Mouse (Mus musculus): ENCODE measurements at regions not wholly inside any gene's neighbourhood (a gene's known extent, or its start where the extent isn't known, plus 50 kb on each side); places are given as distances from the start of the nearest gene placed in this dataset.

- DNase-seq (ENCODE audit: low spot score in 2 of 2), result no peak
These were observed 139.9 kb downstream of the Tle1 start for GRCm38 (mm10) chr4:72060605-72061352.

GRCm38 (mm10) chr4:72049638-72050454 is 150.9 kb downstream of the Tle1 start:
- DNase-seq (ENCODE audit: low spot score in 2 of 2), result no peak

- DNase-seq (ENCODE audit: low spot score in 2 of 2), result no peak
These were observed 178.6 kb downstream of the Tle1 start for GRCm38 (mm10) chr4:72022152-72022551.

- DNase-seq (ENCODE audit: low spot score in 2 of 2), result no peak
These were observed 186.4 kb downstream of the Tle1 start for GRCm38 (mm10) chr4:72014221-72014850.

DNA sequence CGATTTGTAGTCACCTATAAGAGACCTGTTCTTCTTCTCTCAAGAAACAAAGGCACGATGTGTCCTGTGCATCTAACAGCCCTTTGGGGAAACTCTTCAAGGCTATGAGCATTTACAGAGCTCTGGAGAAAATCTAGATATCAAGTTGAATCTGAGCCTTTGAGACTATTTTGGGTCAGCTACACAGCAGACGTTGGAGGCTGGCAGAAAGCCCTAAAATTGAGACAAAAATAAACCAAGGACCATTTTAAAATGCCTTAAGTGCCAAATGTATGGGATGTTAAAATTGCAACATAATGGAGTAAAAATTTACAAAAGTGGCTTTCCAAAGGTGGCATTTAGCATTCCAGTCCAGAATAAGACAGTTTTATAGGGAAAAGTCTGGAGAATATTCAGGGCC is 187.1 kb downstream of the Tle1 start:
- no peak for DNase-seq (ENCODE audit: low spot score in 2 of 2)

GRCm38 (mm10) chr4:72010316-72010715 is 190.4 kb downstream of the Tle1 start:
- no peak for DNase-seq (ENCODE audit: low spot score in 2 of 2)

DNA sequence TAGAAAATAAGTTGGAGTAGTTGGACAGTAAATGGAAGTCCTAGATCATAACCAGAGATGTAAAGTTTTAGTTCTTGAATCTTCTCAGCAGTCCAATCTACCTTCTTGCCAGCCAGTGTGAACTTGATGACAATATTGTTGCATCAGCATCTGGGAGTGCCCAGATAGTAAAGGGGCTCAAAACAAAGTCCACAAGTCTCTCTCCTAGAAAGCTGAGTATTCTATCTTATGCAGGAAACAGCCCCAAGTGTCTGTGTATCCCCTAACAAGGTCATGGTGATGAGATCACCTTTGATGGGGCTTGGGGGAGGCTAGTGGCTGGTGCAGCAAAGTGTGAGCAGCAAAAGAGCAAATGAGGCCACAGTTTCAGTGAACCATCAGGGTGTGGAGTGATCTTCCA is 194.8 kb downstream of the Tle1 start:
- DNase-seq (ENCODE audit: low spot score in 2 of 2), result no peak

DNA sequence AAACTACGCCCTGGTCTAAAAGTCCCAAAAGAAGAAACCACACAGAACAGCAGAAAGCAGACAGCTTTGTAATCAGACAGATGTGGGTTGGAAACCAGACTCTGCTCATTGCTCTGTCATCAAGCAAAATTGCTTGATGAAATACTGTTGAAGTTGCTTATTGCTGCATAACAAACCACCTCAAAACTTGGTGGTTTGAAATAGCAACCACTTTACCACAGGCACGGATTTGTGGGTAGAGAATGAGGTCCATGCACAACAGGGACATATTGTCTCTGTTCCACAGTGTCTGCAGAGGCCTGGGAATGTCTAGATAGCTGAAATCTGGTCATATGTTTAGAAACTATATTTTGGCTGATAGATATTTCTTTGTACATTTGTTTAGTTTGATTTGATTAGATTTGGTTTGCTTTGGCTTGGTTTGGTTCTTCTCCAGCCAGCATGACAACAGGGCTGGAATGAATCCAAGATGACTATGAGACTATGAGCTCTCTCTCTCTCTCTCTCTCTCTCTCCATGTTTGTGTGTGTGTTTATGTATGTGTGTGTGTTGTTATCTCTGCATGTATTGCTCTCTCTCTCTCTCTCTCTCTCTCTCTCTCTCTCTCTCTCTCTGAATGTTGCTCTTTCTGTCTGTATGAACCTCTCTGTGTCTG is 199.4 kb downstream of the Tle1 start:
- no peak for DNase-seq (ENCODE audit: low spot score in 2 of 2)

DNA sequence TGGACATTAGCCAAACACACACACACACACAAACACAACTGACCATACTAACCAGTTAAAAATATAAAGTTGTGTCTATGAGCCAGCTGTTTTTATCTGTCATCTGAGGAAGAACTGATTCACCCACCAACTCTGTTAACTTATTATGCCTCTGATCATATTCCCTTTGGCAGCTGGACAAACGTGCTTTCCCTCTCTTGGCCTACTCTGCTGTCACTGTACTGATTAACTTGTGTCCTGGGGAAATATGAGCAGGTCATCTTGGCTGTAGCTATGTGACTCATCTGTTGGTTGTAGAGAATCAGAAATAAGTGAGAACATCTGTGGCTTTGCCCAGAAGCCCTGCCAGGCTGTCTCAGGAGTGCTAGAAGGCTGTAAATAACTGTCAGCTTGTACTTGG is 210.9 kb upstream of the Gm11232 start:
- DNase-seq (ENCODE audit: low spot score in 2 of 2), result no peak

DNA sequence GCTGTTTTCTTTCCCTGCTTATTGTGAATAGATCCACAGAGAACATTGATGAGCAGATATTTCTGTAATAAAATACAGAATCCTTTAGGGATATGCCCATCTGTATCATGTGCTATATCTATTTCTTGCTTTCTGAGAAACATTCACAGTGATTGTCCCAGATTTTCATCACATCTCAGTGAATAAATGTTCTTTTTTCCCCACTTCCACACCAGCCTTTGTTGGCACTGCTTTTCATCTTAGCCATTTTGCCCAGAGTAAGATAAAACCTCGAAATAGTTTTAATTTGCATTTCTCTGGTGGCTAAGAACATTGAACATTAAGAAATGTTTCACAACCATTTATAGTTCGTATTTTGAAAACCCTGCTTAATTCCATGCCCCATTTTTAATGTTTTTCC is 195.7 kb upstream of the Gm11232 start:
- DNase-seq (ENCODE audit: low spot score in 2 of 2), result no peak

DNA sequence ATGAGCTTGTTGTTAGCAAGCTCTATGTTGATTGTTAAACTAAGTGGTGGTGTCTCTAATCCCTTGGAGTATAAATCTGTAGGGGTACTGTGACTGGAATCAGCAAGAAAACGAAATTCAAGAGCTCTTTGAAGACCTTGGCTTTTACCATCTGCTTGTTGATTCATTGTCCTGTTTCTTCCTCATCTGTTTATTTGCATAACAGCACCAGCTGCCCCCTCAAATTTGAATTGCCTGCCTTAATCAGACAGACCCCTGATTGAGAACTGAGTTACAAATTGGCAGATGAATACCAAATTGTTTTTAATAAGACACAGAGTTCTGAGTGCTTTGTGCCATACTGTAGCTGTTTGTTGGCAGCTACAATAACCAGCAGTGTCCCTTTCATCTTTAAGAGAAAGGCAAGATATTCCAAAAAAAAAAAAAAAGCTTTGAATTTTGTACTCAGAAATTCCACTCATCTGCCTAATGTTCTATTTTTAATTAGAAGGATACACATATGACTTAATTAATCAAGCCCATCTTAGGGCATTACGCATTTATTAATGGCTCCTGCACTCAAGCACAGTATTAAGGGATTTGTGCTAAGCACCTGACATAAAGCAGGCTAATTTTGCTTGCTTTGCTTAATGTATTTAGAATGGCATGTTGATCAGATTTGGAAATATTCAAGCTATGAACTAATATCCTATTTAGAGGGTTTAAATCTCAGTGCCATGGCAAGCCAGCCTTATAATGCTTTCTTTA is 175.6 kb upstream of the Gm11232 start:
- no peak for DNase-seq (ENCODE audit: low spot score in 2 of 2)

DNA sequence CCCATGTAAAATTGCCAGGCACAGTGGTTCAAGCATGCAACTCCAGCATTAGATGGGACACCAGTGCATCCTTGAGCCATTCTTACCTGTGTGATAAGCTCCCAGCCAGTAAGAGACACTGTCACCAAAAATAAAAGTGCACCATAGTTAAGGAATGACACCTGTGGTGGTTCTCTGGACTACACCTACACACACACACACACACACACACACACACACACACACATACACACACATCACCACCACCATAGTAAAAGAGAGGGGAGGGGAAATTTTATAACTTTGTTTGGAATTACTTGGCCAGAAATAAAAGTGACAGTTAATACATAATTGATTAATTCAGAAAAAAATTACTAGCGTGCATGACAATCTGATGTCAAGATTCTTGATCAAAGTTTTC is 175.1 kb upstream of the Gm11232 start:
- no peak for DNase-seq (ENCODE audit: low spot score in 2 of 2)

DNA sequence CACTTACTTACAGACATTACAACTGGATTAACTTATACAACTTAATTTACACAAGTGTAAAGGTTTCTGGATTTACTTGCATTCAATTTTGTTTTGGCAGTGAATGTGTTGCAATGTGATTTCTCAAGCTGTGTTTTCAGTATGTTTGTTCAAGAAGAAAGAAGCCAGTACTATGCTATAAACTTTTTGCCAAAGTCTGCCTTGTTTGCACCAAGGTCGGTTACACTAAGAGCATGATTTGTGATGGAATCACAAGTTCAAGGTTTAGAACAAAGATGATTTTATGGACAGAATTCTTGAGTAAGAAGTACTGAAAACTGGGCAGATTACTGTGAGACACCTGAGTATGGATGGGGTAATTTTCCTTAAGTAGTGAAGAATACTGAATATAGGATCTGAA is 153.8 kb upstream of the Gm11232 start:
- no peak for DNase-seq (ENCODE audit: low spot score in 2 of 2)

- no peak for DNase-seq (ENCODE audit: low spot score in 2 of 2)
These were observed 117.9 kb upstream of the Gm11232 start for GRCm38 (mm10) chr4:71875651-71876050.

DNA sequence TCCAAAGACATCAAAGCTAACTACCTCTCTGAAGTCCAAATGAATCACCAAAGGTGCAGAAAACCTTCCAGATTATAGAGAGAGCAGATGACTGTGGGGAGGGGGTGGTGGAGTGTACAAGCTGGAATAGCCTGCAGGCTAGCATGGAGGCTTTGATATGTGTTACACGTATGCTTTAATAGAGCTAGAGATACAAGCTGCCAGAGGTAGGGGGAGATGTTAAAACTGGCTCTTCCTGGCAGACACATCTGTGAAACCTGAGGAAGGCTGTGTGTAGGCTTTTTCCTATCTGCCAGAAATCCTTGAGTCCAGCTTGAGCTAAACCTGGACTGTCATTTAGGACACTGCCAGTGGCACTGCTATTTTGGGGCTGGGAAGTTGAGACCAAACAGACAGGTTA is 109.2 kb upstream of the Gm11232 start:
- no peak for DNase-seq (ENCODE audit: low spot score in 2 of 2)

- DNase-seq (ENCODE audit: low spot score in 2 of 2), result peak in 1 of 2 experiments; percentile 5
These were observed 84.1 kb upstream of the Gm11232 start for GRCm38 (mm10) chr4:71841833-71842232.

GRCm38 (mm10) chr4:71840774-71841146 is 83.0 kb upstream of the Gm11232 start:
- no peak for DNase-seq (ENCODE audit: low spot score in 2 of 2)

DNA sequence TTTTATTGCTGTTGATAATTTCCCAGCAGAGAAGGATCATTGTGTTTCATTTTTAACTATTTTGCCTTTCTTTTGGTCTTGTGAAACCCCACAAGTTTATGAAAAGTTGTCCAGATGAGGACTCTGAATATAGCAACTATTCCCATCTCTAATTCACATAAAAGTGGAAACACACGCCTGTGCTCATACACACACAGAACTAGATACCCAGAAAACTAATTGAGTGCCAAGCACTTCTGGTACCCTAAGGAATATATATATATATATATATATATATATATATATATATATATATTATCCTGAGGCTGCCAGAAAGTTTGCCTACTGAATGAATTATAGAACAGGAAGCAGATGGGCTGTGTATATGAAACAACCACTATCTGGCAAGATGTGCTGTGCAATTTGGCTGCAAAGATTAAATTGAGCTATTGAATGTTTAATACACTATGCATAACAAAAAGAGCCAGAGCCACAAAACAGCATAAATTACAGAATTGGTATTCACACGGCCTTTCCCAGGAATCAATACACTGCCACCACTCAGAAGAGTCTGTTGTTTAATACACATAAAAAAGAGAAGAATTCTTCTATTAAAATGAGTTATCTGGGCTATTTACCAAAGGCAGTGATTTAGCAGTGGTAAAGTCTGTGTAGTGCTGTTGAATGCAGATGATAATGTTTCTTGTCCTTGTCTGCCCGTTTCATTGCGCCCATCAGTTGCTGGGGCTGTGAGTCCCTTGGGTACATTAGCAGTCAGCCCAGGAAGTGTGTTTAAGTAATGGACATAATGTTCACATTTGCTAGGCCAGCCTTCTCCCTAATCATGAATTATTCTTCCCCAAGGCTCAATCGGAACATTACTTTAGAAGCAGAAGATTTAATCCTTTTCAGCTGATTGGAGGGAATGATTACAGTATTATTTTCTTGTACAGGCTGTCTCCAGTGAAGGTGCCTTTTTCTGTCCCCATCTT is 82.3 kb upstream of the Gm11232 start:
- no peak for DNase-seq (ENCODE audit: low spot score in 2 of 2)

DNA sequence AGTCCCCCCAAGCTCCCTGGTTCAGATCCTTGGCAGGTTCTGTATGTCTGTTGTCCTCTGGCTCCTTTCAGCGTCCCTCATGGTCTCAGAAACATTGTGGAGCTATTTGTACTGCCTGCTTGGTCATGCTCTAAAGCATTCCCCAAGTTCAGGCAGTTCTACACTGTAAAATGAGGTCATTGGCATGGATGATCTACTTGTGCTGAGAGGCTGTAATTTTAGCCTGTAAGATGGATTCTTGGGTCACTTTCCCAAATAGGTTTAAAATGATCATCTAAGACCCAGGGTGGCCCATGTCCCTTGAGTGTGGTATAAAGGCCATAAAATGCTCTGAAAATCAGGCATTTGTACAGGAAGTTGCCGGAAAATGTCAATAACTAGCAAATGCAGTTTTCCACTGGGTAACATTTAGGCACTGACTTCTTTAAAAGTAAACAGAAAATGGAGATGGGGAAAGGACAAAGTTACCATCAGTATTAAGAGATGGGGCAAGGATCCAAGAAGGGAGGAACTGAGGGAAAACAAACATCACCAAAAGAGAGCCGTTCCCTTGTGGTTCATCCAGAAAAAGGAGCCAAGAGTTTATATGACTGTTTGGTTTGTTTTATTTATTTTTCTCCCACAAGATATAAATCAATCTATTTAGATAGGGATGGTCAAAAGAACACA is 81.5 kb upstream of the Gm11232 start:
- DNase-seq (ENCODE audit: low spot score in 2 of 2), result no peak

DNA sequence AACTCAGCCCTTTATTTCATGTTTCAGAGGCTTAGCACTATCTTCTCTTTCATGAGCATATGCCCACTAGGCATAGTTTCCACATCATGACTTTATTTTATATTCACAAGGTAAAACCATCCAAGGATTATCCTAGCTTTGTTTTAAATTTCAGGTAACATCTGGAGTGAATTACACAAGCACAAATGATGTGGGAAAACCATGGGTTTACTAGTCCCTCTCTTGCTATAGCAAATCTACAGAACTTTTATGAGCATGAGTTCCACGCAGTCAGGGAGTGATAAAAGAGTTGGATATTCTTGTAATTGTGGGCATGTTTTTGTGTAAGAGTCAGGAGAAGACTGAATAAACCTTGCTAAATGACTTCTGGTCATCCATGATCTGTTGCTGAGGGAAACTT is 78.0 kb upstream of the Gm11232 start:
- DNase-seq (ENCODE audit: low spot score in 2 of 2), result no peak

Measured in frontal cortex, postnatal 25 days (tissue).